Mouse (Mus musculus) thymus, adult 2 months (tissue): ENCODE measurements around the gene Trabd2b.

Source experiments
- CTCF ChIP-seq: fragments of 200-500 bp; IDR thresholded peaks from 2 replicates; pipeline ENCODE4 v1.5.1; 2012; ENCODE audit warnings: mild to moderate bottlenecking, control low read depth, low read length, moderate library complexity, borderline replicate concordance; ENCODE audit not compliant: control insufficient read depth, poor library complexity, insufficient read depth; ENCODE audit errors: extremely low read depth
- POLR2A ChIP-seq: fragments of 200-500 bp; IDR thresholded peaks from 2 replicates; pipeline ENCODE4 v1.6.1; 2012; ENCODE audit warnings: mild to moderate bottlenecking, low read length, control low read depth, moderate library complexity; ENCODE audit not compliant: control insufficient read depth, poor library complexity, insufficient read depth; ENCODE audit errors: extremely low read depth

DNA sequence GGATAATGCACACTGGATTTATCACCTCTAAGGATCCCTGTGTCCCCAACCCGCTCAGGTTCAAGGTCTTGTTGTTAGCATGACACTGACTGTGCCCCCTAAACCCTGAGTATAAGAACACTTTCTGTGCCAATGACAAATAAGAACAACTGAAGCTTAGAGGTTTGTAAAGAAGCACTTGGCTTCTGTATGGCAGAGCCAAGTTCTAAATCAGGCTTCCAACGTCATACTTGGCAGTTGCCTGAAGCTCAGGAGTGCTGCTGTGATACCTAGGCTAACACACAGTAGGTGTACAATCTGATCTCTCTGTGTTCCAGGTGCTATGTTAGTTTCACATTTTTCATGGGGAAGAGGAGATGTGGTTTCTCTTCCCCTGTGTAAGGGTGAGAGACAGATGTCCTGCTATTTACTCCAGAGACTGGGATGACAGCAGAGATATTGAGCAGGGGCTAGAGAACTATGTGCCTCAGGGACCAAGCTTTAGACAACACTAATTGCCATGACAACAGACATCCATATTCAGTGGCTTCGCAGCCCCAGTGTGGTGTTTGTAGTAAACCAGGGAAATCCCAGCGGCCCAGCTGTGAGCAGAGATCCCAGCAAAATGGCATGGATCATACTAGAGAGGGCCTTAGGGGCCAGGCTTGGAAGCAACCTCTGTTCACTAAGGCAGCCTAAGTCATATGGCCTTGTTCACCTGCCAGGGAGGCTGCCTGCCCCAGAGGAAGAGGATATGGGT, 89.3 kb downstream of the Trabd2b start:
- TF ChIP-seq CTCF (no peak), POLR2A (no peak)
